Mouse (Mus musculus) liver, adult 2 months (tissue): Measurements from ENCODE around the gene Olfr1368.

Experiments
- CTCF ChIP-seq: fragments of 200-500 bp; IDR thresholded peaks from 2 replicates; pipeline ENCODE4 v1.5.1; 2011; ENCODE audit warnings: low read depth, low read length, control low read depth
- POLR2A ChIP-seq: fragments of 200-500 bp; IDR thresholded peaks from 2 replicates; pipeline ENCODE4 v1.6.1; 2011; ENCODE audit warnings: low read length, control low read depth; ENCODE audit not compliant: insufficient read depth; ENCODE audit errors: extremely low read depth

- no peak for TF ChIP-seq POLR2A
- no peak for TF ChIP-seq CTCF
Measured at GRCm38 (mm10) chr13:21180551-21181530, 35.2 kb upstream of the Olfr1368 start.
